Mouse (Mus musculus) retina, embryonic 14.5 days (tissue): ENCODE measurements at regions not wholly inside any gene's neighbourhood (a gene's known extent, or its start where the extent isn't known, plus 50 kb on each side); places are given as distances from the start of the nearest gene placed in this dataset.
"Not testable (repeated sequence)": the region's sequence is repeated elsewhere in the genome, so short reads cannot be mapped to it uniquely, and the experiment has no call there.

Experiments
- DNase-seq: peaks from one replicate; pipeline ENCODE4 v3.0.0-alpha.2; 2015; ENCODE audit warnings: low spot score

- DNase-seq: no peak
Measured at GRCm38 (mm10) chr2:107117564-107117963, 58.1 kb upstream of the Fshb start.

GRCm38 (mm10) chr2:107118711-107119474, 59.4 kb upstream of the Fshb start:
- DNase-seq: no peak

GRCm38 (mm10) chr2:107119697-107120096, 60.2 kb upstream of the Fshb start:
- DNase-seq: no peak

GRCm38 (mm10) chr2:107133186-107133585, 73.7 kb upstream of the Fshb start:
- DNase-seq: no peak

- DNase-seq: no peak
Measured at GRCm38 (mm10) chr2:107149317-107149716, 89.9 kb upstream of the Fshb start.

GRCm38 (mm10) chr2:107149851-107150250, 90.4 kb upstream of the Fshb start:
- DNase-seq: no peak

- no peak for DNase-seq
Measured at GRCm38 (mm10) chr2:107150373-107150772, 90.9 kb upstream of the Fshb start.

- DNase-seq: no peak
Measured at GRCm38 (mm10) chr2:107151878-107152277, 92.4 kb upstream of the Fshb start.

- DNase-seq: not testable (repeated sequence)
Measured at GRCm38 (mm10) chr2:107158836-107159402, 99.5 kb upstream of the Fshb start.

GRCm38 (mm10) chr2:107175721-107176120, 114.7 kb upstream of the Kcna4 start:
- DNase-seq: peak; percentile 53

- no peak for DNase-seq
Measured at GRCm38 (mm10) chr2:107183066-107183465, 107.4 kb upstream of the Kcna4 start.

- DNase-seq: no peak
Measured at GRCm38 (mm10) chr2:107184864-107185263, 105.6 kb upstream of the Kcna4 start.

GRCm38 (mm10) chr2:107201856-107202473, 88.5 kb upstream of the Kcna4 start:
- no peak for DNase-seq

GRCm38 (mm10) chr2:107202474-107202858, 88.0 kb upstream of the Kcna4 start:
- no peak for DNase-seq

- no peak for DNase-seq
Measured at GRCm38 (mm10) chr2:107221544-107221943, 68.9 kb upstream of the Kcna4 start.

- no peak for DNase-seq
Measured at GRCm38 (mm10) chr2:107224679-107225078, 65.8 kb upstream of the Kcna4 start.

- DNase-seq: no peak
Measured at GRCm38 (mm10) chr2:107227486-107227885, 63.0 kb upstream of the Kcna4 start.

- no peak for DNase-seq
Measured at GRCm38 (mm10) chr2:107228287-107228686, 62.2 kb upstream of the Kcna4 start.

GRCm38 (mm10) chr2:107231680-107232079, 58.8 kb upstream of the Kcna4 start:
- no peak for DNase-seq

GRCm38 (mm10) chr2:107232885-107233284, 57.6 kb upstream of the Kcna4 start:
- no peak for DNase-seq
